14 mouse cellular contexts compared by ENCODE assay signal in the genomic region with DNA sequence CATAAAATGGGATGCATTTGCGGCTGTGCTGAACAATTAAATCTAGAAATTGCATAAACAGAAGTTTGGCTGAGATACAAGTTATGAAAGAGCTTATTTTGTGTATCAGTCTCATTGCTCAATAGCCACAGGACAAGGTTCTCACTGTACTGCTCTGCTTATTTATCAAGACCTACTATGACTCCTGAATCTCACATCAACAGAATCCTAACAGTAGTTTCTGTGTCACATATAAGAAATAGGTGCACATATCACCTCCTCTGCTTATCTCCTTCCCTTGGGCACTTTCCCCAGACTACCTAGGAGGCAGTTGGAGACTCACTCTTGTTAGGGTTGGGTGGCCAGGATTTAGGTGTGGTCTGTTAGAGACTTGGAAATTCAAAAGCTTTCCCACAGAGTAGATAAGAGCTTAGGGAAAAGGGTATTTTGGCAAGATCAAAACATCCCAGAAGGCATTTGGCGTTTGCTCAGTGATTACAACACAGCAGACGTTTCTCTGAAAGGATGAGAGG. TPM values are rescaled to one million over a fixed set of nuclear protein-coding genes. Genes with fewer than 3 reads are reported as not detected.
A peak's percentile ranks its signal among the peaks of the same experiment; 100 is the strongest.
DNase-seq lines count a peak whose midpoint lies in the region; ATAC-seq lines count a peak whose summit lies in the region.
"Had no signal": no experiment of that assay in that cellular context is flagged by ENCODE, and none has a peak within 500 bp of the region (broad histone marks: within the 10 kb centered on the region; RNA-seq: fewer than 3 reads in every experiment).

No protein-coding gene starts in this region.

- peak; percentile 62 for ATAC-seq in liver, embryonic 15.5 days (ENCODE audit: insufficient read depth)
- peak; percentile 70; the same call in 1 of the 2 replicates for ATAC-seq in lung, embryonic 15.5 days (ENCODE audit: borderline replicate concordance, extremely low read depth, low FRiP score, low TSS enrichment)

- no peak overlapping the region for H3K27ac ChIP-seq in liver, embryonic 15.5 days (replicated peaks)
- peak overlapping the region; percentile 82 for H3K27ac ChIP-seq in lung, embryonic 15.5 days
- H3K27ac ChIP-seq: forebrain, embryonic 10.5 days; midbrain, embryonic 10.5 days; neural tube, embryonic 12.5 days had no signal

- H3K36me3 ChIP-seq in liver, embryonic 15.5 days (replicated peaks) = no peaks in the 10 kb centered on the region
- no peaks in the 10 kb centered on the region for H3K36me3 ChIP-seq in lung, embryonic 15.5 days
- H3K36me3 ChIP-seq: forebrain, embryonic 10.5 days; midbrain, embryonic 10.5 days; neural tube, embryonic 12.5 days had no signal

- H3K9me3 ChIP-seq in liver, embryonic 15.5 days (replicated peaks) = no peaks in the 10 kb centered on the region
- H3K9me3 ChIP-seq in lung, embryonic 15.5 days = no peaks in the 10 kb centered on the region
- H3K9me3 ChIP-seq: forebrain, embryonic 10.5 days; midbrain, embryonic 10.5 days; neural tube, embryonic 12.5 days had no signal

- no peak overlapping the region for H3K4me3 ChIP-seq in liver, embryonic 15.5 days (replicated peaks)
- H3K4me3 ChIP-seq in lung, embryonic 15.5 days = no peak overlapping the region
- H3K4me3 ChIP-seq: forebrain, embryonic 10.5 days; midbrain, embryonic 10.5 days; neural tube, embryonic 12.5 days had no signal

- H3K27me3 ChIP-seq in liver, embryonic 15.5 days = peaks cover 15% of the 10 kb centered on the region
- no peaks in the 10 kb centered on the region for H3K27me3 ChIP-seq in lung, embryonic 15.5 days
- H3K27me3 ChIP-seq: neural tube, embryonic 12.5 days had no signal

- peak; percentile 10 for DNase-seq in adrenal gland, postnatal 10 days
- DNase-seq in adrenal gland, postnatal 25 days = no peak
- DNase-seq in liver = no peak
- no peak for DNase-seq in thymus, postnatal 10 days (ENCODE audit: low spot score in 2 of 2)
- no peak for DNase-seq in cerebellum, postnatal 25 days
- no peak for DNase-seq in testis, postnatal 14 days (ENCODE audit: low spot score)
- DNase-seq: gastrocnemius, postnatal 10 days; kidney, postnatal 36 days; right cerebral cortex, adult 18-20 months had no signal

- H3K4me2 ChIP-seq in liver, embryonic 15.5 days = no peak overlapping the region
- H3K4me2 ChIP-seq in lung, embryonic 15.5 days = peak overlapping the region; percentile 6
- H3K4me2 ChIP-seq: neural tube, embryonic 12.5 days had no signal

- peaks cover 9% of the 10 kb centered on the region for H3K4me1 ChIP-seq in liver, embryonic 15.5 days (replicated peaks)
- H3K4me1 ChIP-seq in lung, embryonic 15.5 days = peaks cover 30% of the 10 kb centered on the region
- H3K4me1 ChIP-seq: neural tube, embryonic 12.5 days had no signal

- WGBS in liver, embryonic 15.5 days (ENCODE audit: insufficient replicate concordance) = 47% methylated on average over 3 of the region's 3 CpGs
- 15% methylated on average over 3 of the region's 3 CpGs for WGBS in lung, embryonic 15.5 days

- H3K9ac ChIP-seq in liver, embryonic 15.5 days = no peak overlapping the region
- H3K9ac ChIP-seq in lung, embryonic 15.5 days = no peak overlapping the region
- H3K9ac ChIP-seq: neural tube, embryonic 12.5 days had no signal

RNA-seq across cellular contexts. Expression of a gene that starts 11.2 kb away (rescaled TPM):
- 10 to 100 TPM; 21.1 to 21.2 TPM for total RNA-seq in adrenal gland, postnatal 10 days (2021)
- total RNA-seq in adrenal gland, postnatal 25 days (2021) = 18.0 and 19.0 TPM in 2 replicates
- 11.5 and 11.7 TPM in 2 replicates for polyA plus RNA-seq in liver, embryonic 15.5 days (2015; fragmentation: Nextera tagmentation; extraction: Ambion mirVana)
- 51.3 and 55.3 TPM in 2 replicates for polyA plus RNA-seq in lung, embryonic 15.5 days (2015; fragmentation: Nextera tagmentation; extraction: Ambion mirVana)
